Mouse (Mus musculus) kidney, postnatal 0 days (tissue): Measurements from ENCODE around the gene Klk11. TPM values are rescaled to one million over a fixed set of nuclear protein-coding genes. Genes with fewer than 3 reads are reported as not detected.

Source experiments
- ATAC-seq: fragments of 200-750 bp; cut with Nextera tagmentation; replicated peaks from 2 replicates; pipeline ENCODE4 v1.8.0; 2017; ENCODE audit warnings: low read depth, moderate number of reproducible peaks, moderate TSS enrichment, moderate library complexity; ENCODE audit not compliant: low FRiP score
- DNase-seq: peaks from one replicate; pipeline ENCODE4 v3.0.0-alpha.2; 2016; ENCODE audit warnings: low spot score
- H3K27ac ChIP-seq: fragments of 300-500 bp; sonication (generic); 2 replicates; pipeline ENCODE4 v1.5.1; 2014; ENCODE audit warnings: mild to moderate bottlenecking
- H3K27me3 ChIP-seq: fragments of 300-500 bp; sonication (generic); 2 replicates; pipeline ENCODE4 v1.6.1; 2014; ENCODE audit warnings: low read length, mixed read lengths; ENCODE audit not compliant: insufficient read depth
- H3K36me3 ChIP-seq: fragments of 300-500 bp; sonication (generic); 2 replicates; pipeline ENCODE4 v1.6.1; 2014; ENCODE audit warnings: low read length, mixed read lengths; ENCODE audit not compliant: insufficient read depth
- H3K4me1 ChIP-seq: fragments of 300-500 bp; sonication (generic); replicated peaks from 2 replicates; pipeline ENCODE4 v1.6.1; 2014; ENCODE audit warnings: antibody characterized with exemption, low read length, mixed read lengths; ENCODE audit not compliant: insufficient read depth
- H3K4me2 ChIP-seq: fragments of 300-500 bp; sonication (generic); 2 replicates; pipeline ENCODE4 v1.6.1; 2014; ENCODE audit warnings: mild to moderate bottlenecking, low read length, moderate library complexity, mixed read lengths
- H3K4me3 ChIP-seq: fragments of 300-500 bp; sonication (generic); replicated peaks from 2 replicates; pipeline ENCODE4 v1.5.1; 2014; ENCODE audit warnings: low read depth, low read length
- H3K9ac ChIP-seq: fragments of 300-500 bp; sonication (generic); 2 replicates; pipeline ENCODE4 v1.6.1; 2014; ENCODE audit warnings: low read depth, low read length
- H3K9me3 ChIP-seq: fragments of 300-500 bp; sonication (generic); replicated peaks from 2 replicates; pipeline ENCODE4 v1.6.1; 2016; ENCODE audit warnings: low read length, inconsistent platforms, mixed read lengths
- CTCF ChIP-seq: IDR thresholded peaks from 2 replicates; pipeline ENCODE4 v1.5.1; 2016; ENCODE audit warnings: antibody characterized with exemption, low read depth, mild to moderate bottlenecking, moderate library complexity
- WGBS: fragments of 180-500 bp; shearing (Covaris S2); extraction: QIAGEN DNeasy Blood & Tissue Kit; methylation state at CpG from one replicate; pipeline ENCODE4 v1.1.7; 2014; 5-methylcytosine and 5-hydroxymethylcytosine counted together
- polyA plus RNA-seq: library from polyadenylated mRNA; unstranded; fragments of >200 nt; fragmentation: Nextera tagmentation; extraction: Ambion mirVana; gene quantifications from 2 replicates; pipeline ENCODE4 v1.2.1, GENCODE M21; 2015

The Klk11 gene
- polyA plus RNA-seq, 1 experiment from 2014 or later, result not detected

DNA sequence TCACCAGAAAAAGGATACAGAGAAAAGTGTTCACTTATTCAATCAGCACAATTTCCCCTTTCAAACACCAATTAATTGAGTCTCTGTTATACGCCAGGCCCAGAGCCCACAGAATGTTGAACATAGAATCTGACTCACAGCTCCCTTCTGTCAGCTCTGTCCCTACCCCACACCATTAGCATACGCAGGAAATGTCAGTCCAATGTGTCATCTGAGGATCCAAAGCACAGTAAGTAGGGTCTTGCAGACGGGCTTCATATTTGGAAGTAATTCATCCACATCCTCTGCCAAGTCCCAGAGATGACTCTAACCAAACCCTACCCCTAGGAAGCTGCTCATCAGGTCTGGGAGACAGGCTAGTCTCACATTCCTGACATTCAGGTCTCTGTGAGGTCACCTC is 13.7 kb downstream of the Klk11 start:
- H3K9me3 ChIP-seq, result no peaks in the 10 kb centered on the region
- no peak for DNase-seq
- 76% methylated on average over 3 of the region's 3 CpGs for WGBS
- H3K27me3 ChIP-seq, result no peaks in the 10 kb centered on the region
- TF ChIP-seq CTCF, result no peak
- H3K4me2 ChIP-seq, result no peak overlapping the region
- H3K9ac ChIP-seq, result no peak overlapping the region
- ATAC-seq, result no peak
- no peak overlapping the region for H3K4me3 ChIP-seq
- no peaks in the 10 kb centered on the region for H3K4me1 ChIP-seq
- no peaks in the 10 kb centered on the region for H3K36me3 ChIP-seq
- H3K27ac ChIP-seq, result no peak overlapping the region

DNA sequence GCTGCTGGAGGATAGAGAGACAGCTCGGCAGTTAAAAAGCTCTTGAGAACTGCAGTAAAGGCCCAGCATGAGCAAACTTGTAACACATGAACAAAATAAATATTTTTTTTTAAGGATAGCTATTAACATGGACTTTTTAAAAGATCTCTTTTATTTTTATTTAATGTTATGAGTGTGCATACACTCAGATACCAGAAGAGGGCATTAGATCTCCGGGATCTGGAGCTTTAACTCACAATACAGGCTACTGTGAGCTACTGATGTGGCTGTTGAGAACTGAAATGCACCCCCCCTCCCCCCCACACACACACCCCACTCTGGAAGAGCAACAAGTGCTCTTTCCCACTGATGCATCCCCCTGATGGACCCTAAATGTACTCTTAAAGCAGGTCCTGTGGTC is 14.9 kb downstream of the Klk11 start:
- Histone ChIP-seq H3K27me3 (no peaks in the 10 kb centered on the region), H3K9me3 (no peaks in the 10 kb centered on the region), H3K9ac (no peak overlapping the region), H3K4me1 (no peaks in the 10 kb centered on the region), H3K4me3 (no peak overlapping the region), H3K36me3 (no peaks in the 10 kb centered on the region), H3K27ac (no peak overlapping the region), H3K4me2 (no peak overlapping the region)
- 59% methylated on average over 2 of the region's 2 CpGs for WGBS
- DNase-seq, result peak; percentile 10
- TF ChIP-seq CTCF, result peak; percentile 41; the same call in 1 of the 2 replicates
- ATAC-seq, result no peak

DNA sequence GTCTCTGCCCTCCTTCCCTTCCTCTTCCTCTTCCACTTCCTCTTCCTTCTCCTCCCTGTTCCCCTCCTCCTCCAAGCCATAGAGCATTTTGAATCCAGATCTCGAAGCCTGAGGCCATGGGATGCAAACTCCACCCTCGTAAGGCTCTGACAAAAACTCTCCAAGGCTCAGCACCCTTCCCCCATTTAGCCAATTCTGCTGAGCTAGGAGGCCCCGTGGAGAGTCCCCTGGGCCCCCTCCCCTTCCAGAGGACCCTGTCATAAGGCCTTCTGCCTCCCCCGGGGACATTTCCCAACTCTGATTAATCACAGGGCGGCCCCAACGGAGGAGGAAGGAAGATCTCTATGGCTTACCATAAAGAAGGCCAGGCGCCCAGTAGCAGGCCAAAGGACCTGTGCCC is 17.2 kb downstream of the Klk11 start, which contains the start of gene Klk9:
Gene Klk9 (plus strand): TSS at position 301 of the 400 bp plus-strand sequence.
- no peak within 1 kb of the TSS for H3K4me2 ChIP-seq
- H3K4me3 ChIP-seq, result no peak within 1 kb of the TSS
- H3K4me1 ChIP-seq, result peaks cover 3% of the 10 kb centered on the region
- no peak within 1 kb of the TSS for H3K27ac ChIP-seq
- no peaks in the 10 kb centered on the region for H3K27me3 ChIP-seq
- H3K9me3 ChIP-seq, result no peaks in the 10 kb centered on the region
- ATAC-seq (no peak), DNase-seq (no peak)
- H3K36me3 ChIP-seq, result no peaks in the 10 kb centered on the region
- 76% methylated on average over 7 of the region's 7 CpGs for WGBS
- no peak for TF ChIP-seq CTCF
- no peak within 1 kb of the TSS for H3K9ac ChIP-seq

DNA sequence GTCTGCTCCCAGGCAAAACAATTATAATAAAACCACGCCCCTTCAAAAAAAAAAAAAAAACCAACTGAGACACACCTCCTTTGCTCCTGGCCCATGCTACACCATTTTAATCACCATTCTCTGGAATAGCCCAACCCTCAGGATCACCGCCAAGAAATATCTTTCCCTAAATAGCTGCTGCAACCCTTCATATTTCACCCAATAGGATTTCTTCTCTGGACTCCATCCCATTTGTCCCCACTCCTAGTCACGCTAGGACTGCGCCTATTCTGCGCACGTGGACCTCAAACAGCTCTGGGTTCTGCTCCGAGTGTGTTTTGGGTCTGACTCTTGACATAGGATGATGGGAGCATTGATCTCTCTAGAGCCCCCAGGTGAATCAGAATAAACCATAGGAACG is 22.0 kb downstream of the Klk11 start:
- DNase-seq (peak; percentile 38), ATAC-seq (peak; percentile 3; the same call in 1 of the 2 replicates)
- peak overlapping the region; percentile 93 for H3K4me2 ChIP-seq
- peaks cover 6% of the 10 kb centered on the region for H3K4me1 ChIP-seq
- H3K9me3 ChIP-seq, result no peaks in the 10 kb centered on the region
- H3K4me3 ChIP-seq, result peak overlapping the region; percentile 49
- no peaks in the 10 kb centered on the region for H3K36me3 ChIP-seq
- no peak overlapping the region for H3K27ac ChIP-seq
- WGBS, result 4% methylated on average over 8 of the region's 8 CpGs
- H3K9ac ChIP-seq, result peak overlapping the region; percentile 47; the same call in 1 of the 2 replicates
- TF ChIP-seq CTCF, result no peak
- no peaks in the 10 kb centered on the region for H3K27me3 ChIP-seq

DNA sequence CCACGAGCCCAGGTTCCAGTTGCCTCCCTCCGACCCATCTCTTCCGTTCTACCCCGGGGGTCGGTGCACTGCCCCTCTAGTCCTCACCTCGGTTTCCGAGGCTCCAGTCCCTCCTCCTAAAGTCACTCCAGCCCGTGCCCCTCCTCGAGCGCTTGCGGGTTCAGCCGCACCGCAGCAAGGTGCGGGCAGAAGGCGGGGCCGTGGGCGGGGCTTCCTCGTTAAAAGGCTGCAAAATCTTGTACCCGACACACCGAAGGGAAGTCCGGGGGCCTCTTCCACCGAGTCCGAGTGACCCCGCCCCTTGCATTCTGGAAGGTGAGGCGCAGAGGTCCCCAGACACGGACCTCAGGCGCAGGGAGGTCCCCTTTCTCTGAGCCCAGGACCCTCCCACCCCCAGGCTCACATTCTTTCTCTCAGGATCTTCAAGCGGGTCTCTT is 22.9 kb downstream of the Klk11 start, which contains the start of gene Klk8:
Gene Klk8 (plus strand): TSS at position 245 of the 437 bp plus-strand sequence.
- peak; percentile 47 for ATAC-seq
- WGBS, result 0% methylated on average over 28 of the region's 28 CpGs
- Histone ChIP-seq H3K9ac (peak within 1 kb of the TSS; percentile 47), H3K9me3 (no peaks in the 10 kb centered on the region), H3K27me3 (no peaks in the 10 kb centered on the region), H3K36me3 (no peaks in the 10 kb centered on the region), H3K4me2 (peak within 1 kb of the TSS; percentile 93), H3K4me1 (peaks cover 6% of the 10 kb centered on the region), H3K27ac (no peak within 1 kb of the TSS), H3K4me3 (peak within 1 kb of the TSS; percentile 49)
- DNase-seq, result peak; percentile 27
- TF ChIP-seq CTCF, result no peak

DNA sequence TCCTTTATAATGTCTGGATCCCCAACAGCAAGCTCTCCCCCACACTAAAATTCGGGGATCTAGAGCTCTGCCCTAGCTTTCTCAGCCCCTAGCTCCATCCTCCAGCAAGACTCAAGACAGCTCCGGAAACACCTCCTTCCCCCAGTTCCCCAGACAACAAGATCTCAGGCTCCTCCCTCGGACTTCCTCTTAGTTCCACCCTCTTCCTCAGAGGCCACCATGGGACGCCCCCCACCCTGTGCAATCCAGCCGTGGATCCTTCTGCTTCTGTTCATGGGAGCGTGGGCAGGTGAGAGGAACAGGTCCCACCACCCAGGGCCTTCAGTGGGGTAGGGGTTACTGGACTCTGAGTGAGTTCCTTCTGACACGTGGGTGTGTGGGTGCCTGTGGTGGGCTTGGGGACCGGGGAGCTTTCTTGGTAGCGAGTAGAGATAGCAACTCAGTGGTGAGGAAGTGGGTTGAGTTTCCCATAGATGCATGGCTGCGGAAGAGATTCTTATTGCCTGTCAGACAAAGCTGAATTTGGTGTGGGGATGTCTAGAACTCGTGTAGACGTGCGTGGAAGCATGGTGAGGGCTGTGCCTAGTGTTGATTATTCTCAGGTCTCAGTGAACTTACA is 23.5 kb downstream of the Klk11 start:
- Histone ChIP-seq H3K4me1 (peaks cover 6% of the 10 kb centered on the region), H3K27ac (no peak overlapping the region), H3K9ac (peak overlapping the region; percentile 47; the same call in 1 of the 2 replicates), H3K4me2 (peak overlapping the region; percentile 93), H3K27me3 (no peaks in the 10 kb centered on the region), H3K4me3 (peak overlapping the region; percentile 49), H3K36me3 (no peaks in the 10 kb centered on the region), H3K9me3 (no peaks in the 10 kb centered on the region)
- 37% methylated on average over 13 of the region's 13 CpGs for WGBS
- peak; percentile 44 for ATAC-seq
- DNase-seq, result peak; percentile 29
- no peak for TF ChIP-seq CTCF
